Mouse (Mus musculus): ENCODE data around the gene Gpsm3. TPM values are rescaled to one million over a fixed set of nuclear protein-coding genes. Genes with fewer than 3 reads are reported as not detected.

The Gpsm3 gene
- polyA plus RNA-seq, 1 experiment = 3.1 TPM

DNA sequence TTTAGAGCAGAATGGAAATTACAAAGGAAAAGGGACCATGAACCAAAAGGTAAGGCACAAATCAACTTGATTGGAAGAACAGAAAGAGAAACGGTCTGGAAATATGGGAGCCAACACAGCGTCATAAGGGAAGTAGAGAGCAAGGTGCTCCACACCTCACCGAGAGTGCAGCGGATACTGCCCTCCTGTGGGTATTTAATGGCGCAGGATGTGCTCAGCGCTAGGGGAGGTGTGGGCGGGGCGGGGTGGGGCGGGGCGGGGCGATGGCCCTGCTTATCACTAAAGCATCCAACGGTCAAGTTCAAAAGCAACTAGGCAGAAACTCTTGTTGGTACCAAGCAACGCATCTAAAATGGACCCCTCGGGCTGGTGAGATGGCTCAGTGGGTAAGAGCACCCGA is 29.7 kb upstream of the Gpsm3 start:
- no peaks in the 10 kb centered on the region for H3K36me3 ChIP-seq (ENCODE audit: control insufficient read depth, insufficient read depth)
- no peak overlapping the region for H3ac ChIP-seq (ENCODE audit: control insufficient read depth, insufficient read length)
- no peaks in the 10 kb centered on the region for H3K79me2 ChIP-seq (ENCODE audit: control insufficient read depth, insufficient read depth)
- no peak overlapping the region for H3K4me3 ChIP-seq
- peaks cover 57% of the 10 kb centered on the region for H3K27me3 ChIP-seq (ENCODE audit: control insufficient read depth, insufficient read depth, insufficient read length)
- no peak overlapping the region for H3K4me2 ChIP-seq (ENCODE audit: low read depth)
- TF ChIP-seq POLR2AphosphoS2 (IDR thresholded peaks at IDR 0.05; ENCODE audit: insufficient read length, low read depth) (no peak), TCF12 (IDR thresholded peaks at IDR 0.05; ENCODE audit: insufficient read depth, poor library complexity, severe bottlenecking) (no peak), CEBPB (IDR thresholded peaks at IDR 0.05; ENCODE audit: insufficient read depth, poor library complexity, severe bottlenecking) (no peak), TCF3 (IDR thresholded peaks at IDR 0.05; ENCODE audit: insufficient read length, low read depth) (no peak), MYOG (IDR thresholded peaks at IDR 0.05; ENCODE audit: control insufficient read depth in 1 of 3, insufficient read depth in 1 of 3, insufficient read length in 2 of 3, low read depth in 2 of 3) (no peak), REST (IDR thresholded peaks at IDR 0.05; ENCODE audit: insufficient read depth, insufficient read length) (no peak), MYOD1 (IDR thresholded peaks at IDR 0.05; ENCODE audit: control insufficient read depth in 1 of 3, insufficient read length in 2 of 3, low read depth in 2 of 3) (no peak), SRF (IDR thresholded peaks at IDR 0.05; ENCODE audit: control insufficient read depth, insufficient read length, low read depth) (no peak), MAX (IDR thresholded peaks at IDR 0.05; ENCODE audit: low read depth) (no peak), E2F4 (IDR thresholded peaks at IDR 0.05; ENCODE audit: insufficient read depth) (no peak), POLR2A (IDR thresholded peaks at IDR 0.05; ENCODE audit: insufficient read length, low read depth) (no peak), USF1 (IDR thresholded peaks at IDR 0.05; ENCODE audit: low read depth) (no peak)

DNA sequence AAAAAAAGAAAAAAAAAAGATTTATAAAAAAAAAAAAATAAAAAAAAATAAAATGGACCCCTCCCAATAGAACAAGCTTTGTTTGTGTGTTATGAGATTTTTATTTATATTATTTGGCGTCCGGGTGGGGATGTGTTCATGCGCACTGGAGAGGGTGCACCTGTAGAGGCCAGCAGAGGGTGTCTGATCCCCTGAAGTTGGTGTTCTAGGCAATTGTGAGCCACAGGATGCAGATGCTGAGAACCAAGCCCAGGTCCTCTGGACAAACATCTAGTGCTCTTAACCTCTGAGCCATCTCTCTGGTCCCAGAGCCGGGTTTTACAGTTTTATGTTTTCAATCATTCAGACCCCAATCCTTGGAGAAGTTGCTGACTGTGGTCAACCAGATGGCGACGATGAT is 29.2 kb upstream of the Gpsm3 start:
- H3K79me2 ChIP-seq (ENCODE audit: control insufficient read depth, insufficient read depth) = no peaks in the 10 kb centered on the region
- no peak overlapping the region for H3K4me2 ChIP-seq (ENCODE audit: low read depth)
- H3ac ChIP-seq (ENCODE audit: control insufficient read depth, insufficient read length) = no peak overlapping the region
- TF ChIP-seq POLR2AphosphoS2 (IDR thresholded peaks at IDR 0.05; ENCODE audit: insufficient read length, low read depth) (no peak), MYOG (IDR thresholded peaks at IDR 0.05; ENCODE audit: control insufficient read depth in 1 of 3, insufficient read depth in 1 of 3, insufficient read length in 2 of 3, low read depth in 2 of 3) (no peak), POLR2A (IDR thresholded peaks at IDR 0.05; ENCODE audit: insufficient read length, low read depth) (no peak), USF1 (IDR thresholded peaks at IDR 0.05; ENCODE audit: low read depth) (no peak)
- H3K27me3 ChIP-seq (ENCODE audit: control insufficient read depth, insufficient read depth, insufficient read length) = peaks cover 62% of the 10 kb centered on the region
- H3K4me3 ChIP-seq = no peak overlapping the region
- no peaks in the 10 kb centered on the region for H3K36me3 ChIP-seq (ENCODE audit: control insufficient read depth, insufficient read depth)

DNA sequence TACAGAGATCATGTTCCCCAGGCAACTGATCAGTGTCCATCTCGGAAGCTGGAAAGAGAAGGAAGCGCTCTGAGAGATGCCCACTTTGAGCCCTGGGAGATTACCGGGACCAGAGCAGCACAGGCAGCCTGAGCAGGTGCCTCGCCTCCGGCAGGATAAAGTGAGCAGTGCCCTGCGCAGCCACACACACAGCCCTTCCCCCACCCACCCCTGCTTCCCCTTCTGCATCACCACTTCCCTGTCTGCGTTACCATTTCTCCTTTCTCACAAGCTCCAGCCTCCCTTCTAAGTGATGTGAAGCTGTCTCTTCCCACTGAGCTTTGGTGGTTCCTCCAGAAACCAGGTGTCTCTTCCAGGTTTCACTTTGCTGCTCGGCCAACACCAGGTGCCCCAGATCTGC is 28.4 kb upstream of the Gpsm3 start:
- no peak overlapping the region for H3K4me2 ChIP-seq (ENCODE audit: low read depth)
- TF ChIP-seq E2F4 (IDR thresholded peaks at IDR 0.05; ENCODE audit: insufficient read depth) = no peak
- no peak for TF ChIP-seq MYOG (IDR thresholded peaks at IDR 0.05; ENCODE audit: control insufficient read depth in 1 of 3, insufficient read depth in 1 of 3, insufficient read length in 2 of 3, low read depth in 2 of 3)
- no peak for TF ChIP-seq TCF12 (IDR thresholded peaks at IDR 0.05; ENCODE audit: insufficient read depth, poor library complexity, severe bottlenecking)
- TF ChIP-seq REST (IDR thresholded peaks at IDR 0.05; ENCODE audit: insufficient read depth, insufficient read length) = no peak
- TF ChIP-seq MYOD1 (IDR thresholded peaks at IDR 0.05; ENCODE audit: control insufficient read depth in 1 of 3, insufficient read length in 2 of 3, low read depth in 2 of 3) = no peak
- H3K36me3 ChIP-seq (ENCODE audit: control insufficient read depth, insufficient read depth) = no peaks in the 10 kb centered on the region
- no peak overlapping the region for H3ac ChIP-seq (ENCODE audit: control insufficient read depth, insufficient read length)
- peaks cover 69% of the 10 kb centered on the region for H3K27me3 ChIP-seq (ENCODE audit: control insufficient read depth, insufficient read depth, insufficient read length)
- H3K79me2 ChIP-seq (ENCODE audit: control insufficient read depth, insufficient read depth) = no peaks in the 10 kb centered on the region
- H3K4me3 ChIP-seq = no peak overlapping the region

DNA sequence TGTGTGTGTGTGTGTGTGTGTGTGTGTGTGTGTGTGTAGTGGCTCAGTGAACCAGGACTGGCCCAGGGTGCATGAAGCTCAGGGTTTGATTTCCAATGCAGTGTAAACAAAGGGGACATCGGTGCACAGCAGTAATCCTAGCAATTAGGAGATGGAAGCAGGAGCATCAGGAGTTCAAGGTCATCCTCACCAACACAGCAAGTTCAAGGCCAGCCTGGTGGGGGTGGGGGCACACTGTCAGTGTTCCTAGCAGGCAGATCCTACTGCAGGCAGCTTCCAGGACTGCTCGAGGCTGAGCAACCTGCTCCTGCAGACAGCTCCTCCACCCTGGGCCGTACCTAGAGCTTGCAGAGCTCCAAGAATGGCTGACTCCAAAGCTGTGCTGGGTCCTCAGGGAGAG is 27.0 kb upstream of the Gpsm3 start:
- Histone ChIP-seq H3K4me2 (ENCODE audit: low read depth) (no peak overlapping the region), H3K36me3 (ENCODE audit: control insufficient read depth, insufficient read depth) (no peaks in the 10 kb centered on the region), H3ac (ENCODE audit: control insufficient read depth, insufficient read length) (no peak overlapping the region), H3K4me3 (no peak overlapping the region), H3K27me3 (ENCODE audit: control insufficient read depth, insufficient read depth, insufficient read length) (peaks cover 71% of the 10 kb centered on the region), H3K79me2 (ENCODE audit: control insufficient read depth, insufficient read depth) (no peaks in the 10 kb centered on the region)
- TF ChIP-seq E2F4 (IDR thresholded peaks at IDR 0.05; ENCODE audit: insufficient read depth) = no peak
- TF ChIP-seq MYOD1 (IDR thresholded peaks at IDR 0.05; ENCODE audit: control insufficient read depth in 1 of 3, insufficient read length in 2 of 3, low read depth in 2 of 3) = no peak
- TF ChIP-seq MAX (IDR thresholded peaks at IDR 0.05; ENCODE audit: low read depth) = no peak
- no peak for TF ChIP-seq USF1 (IDR thresholded peaks at IDR 0.05; ENCODE audit: low read depth)
- TF ChIP-seq SRF (IDR thresholded peaks at IDR 0.05; ENCODE audit: control insufficient read depth, insufficient read length, low read depth) = no peak
- no peak for TF ChIP-seq CEBPB (IDR thresholded peaks at IDR 0.05; ENCODE audit: insufficient read depth, poor library complexity, severe bottlenecking)
- no peak for TF ChIP-seq MYOG (IDR thresholded peaks at IDR 0.05; ENCODE audit: control insufficient read depth in 1 of 3, insufficient read depth in 1 of 3, insufficient read length in 2 of 3, low read depth in 2 of 3)
- no peak for TF ChIP-seq POLR2A (IDR thresholded peaks at IDR 0.05; ENCODE audit: insufficient read length, low read depth)
- no peak for TF ChIP-seq REST (IDR thresholded peaks at IDR 0.05; ENCODE audit: insufficient read depth, insufficient read length)
- TF ChIP-seq POLR2AphosphoS2 (IDR thresholded peaks at IDR 0.05; ENCODE audit: insufficient read length, low read depth) = no peak
- no peak for TF ChIP-seq TCF12 (IDR thresholded peaks at IDR 0.05; ENCODE audit: insufficient read depth, poor library complexity, severe bottlenecking)
- no peak for TF ChIP-seq TCF3 (IDR thresholded peaks at IDR 0.05; ENCODE audit: insufficient read length, low read depth)

DNA sequence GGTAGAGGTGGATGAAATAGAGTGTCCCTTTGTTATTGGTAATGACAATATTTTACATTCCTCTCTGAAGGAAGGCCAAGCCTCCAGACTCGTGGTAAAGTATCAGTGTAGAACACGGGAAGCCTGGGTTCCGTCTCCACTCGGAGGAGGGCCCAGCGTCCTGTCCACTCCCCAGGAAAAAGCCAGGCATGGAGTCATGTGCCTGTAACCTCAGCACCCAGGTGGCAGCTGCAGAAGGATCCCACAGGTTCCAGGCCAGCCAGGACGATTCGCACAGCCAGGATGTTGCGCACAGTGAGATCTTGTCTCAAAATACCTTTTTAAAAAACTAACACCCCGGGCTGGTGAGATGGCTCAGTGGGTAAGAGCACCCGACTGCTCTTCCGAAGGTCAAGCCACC is 26.3 kb upstream of the Gpsm3 start:
- no peaks in the 10 kb centered on the region for H3K79me2 ChIP-seq (ENCODE audit: control insufficient read depth, insufficient read depth)
- no peaks in the 10 kb centered on the region for H3K36me3 ChIP-seq (ENCODE audit: control insufficient read depth, insufficient read depth)
- no peak overlapping the region for H3K4me3 ChIP-seq
- H3K27me3 ChIP-seq (ENCODE audit: control insufficient read depth, insufficient read depth, insufficient read length) = peaks cover 68% of the 10 kb centered on the region
- TF ChIP-seq POLR2AphosphoS2 (IDR thresholded peaks at IDR 0.05; ENCODE audit: insufficient read length, low read depth) (no peak), TCF12 (IDR thresholded peaks at IDR 0.05; ENCODE audit: insufficient read depth, poor library complexity, severe bottlenecking) (no peak), MYOD1 (IDR thresholded peaks at IDR 0.05; ENCODE audit: control insufficient read depth in 1 of 3, insufficient read length in 2 of 3, low read depth in 2 of 3) (no peak), TCF3 (IDR thresholded peaks at IDR 0.05; ENCODE audit: insufficient read length, low read depth) (no peak)
- H3ac ChIP-seq (ENCODE audit: control insufficient read depth, insufficient read length) = no peak overlapping the region
- H3K4me2 ChIP-seq (ENCODE audit: low read depth) = no peak overlapping the region

Data from myocyte (in vitro differentiated cells).